Mouse (Mus musculus): ENCODE measurements around the gene Steap4. TPM values are rescaled to one million over a fixed set of nuclear protein-coding genes. Genes with fewer than 3 reads are reported as not detected.

Gene Steap4
- not detected for polyA plus RNA-seq (2017; shearing (Covaris generic))

DNA sequence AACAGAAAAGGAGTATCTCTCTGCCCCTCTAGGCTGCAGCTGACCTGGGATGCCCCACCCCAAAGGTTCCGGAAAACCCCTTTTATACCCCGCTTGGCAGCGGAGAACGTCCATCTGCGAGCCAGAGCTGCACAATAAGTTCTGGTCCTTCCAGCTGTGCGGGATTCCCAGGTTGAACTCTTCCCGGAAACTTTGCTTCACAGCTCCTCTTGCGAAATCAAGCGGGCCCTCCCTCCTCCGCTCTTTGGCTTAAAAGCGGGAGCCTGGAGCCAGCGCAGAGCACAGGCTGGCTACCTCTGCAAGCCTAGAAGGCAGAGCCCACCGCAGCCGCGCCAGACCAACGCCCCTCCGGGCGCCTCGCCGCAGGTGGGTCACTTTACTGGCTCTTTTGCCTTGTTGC, at the start of gene Steap4:
Gene Steap4 (plus strand): TSS at position 282 of the 400 bp plus-strand sequence.

Other genes with a start within 250 kb of the Steap4 start
- gene Sri, start 85.6 kb downstream of the Steap4 start, polyA plus RNA-seq (2017; shearing (Covaris generic)), result 663 TPM

Data from CD4-positive, CD25-positive, alpha-beta regulatory T cell (primary cell).